Mouse (Mus musculus): ENCODE measurements around the gene Mtfr2. TPM values are rescaled to one million over a fixed set of nuclear protein-coding genes. Genes with fewer than 3 reads are reported as not detected.
A peak's percentile ranks its signal among the peaks of the same experiment; 100 is the strongest.

Mtfr2 gene
- polyA plus RNA-seq, 1 experiment from 2014 or later, result 2.4 TPM

GRCm38 (mm10) chr10:20380798-20381197 is 33.2 kb downstream of the Mtfr2 start:
- Histone ChIP-seq H3K9me3 (replicated peaks) (no peaks in the 10 kb centered on the region), H3K9ac (no peak overlapping the region)
- WGBS, result 75% methylated on average over 3 of the region's 3 CpGs

GRCm38 (mm10) chr10:20381352-20381751 is 33.8 kb downstream of the Mtfr2 start:
- no peaks in the 10 kb centered on the region for H3K27me3 ChIP-seq (replicated peaks)

More at GRCm38 (mm10) chr10:20380798-20381197, 33.2 kb downstream of the Mtfr2 start:
- ATAC-seq (ENCODE audit: insufficient number of reproducible peaks, low FRiP score), result no peak
- Histone ChIP-seq H3K4me3 (no peak overlapping the region), H3K27me3 (replicated peaks) (no peaks in the 10 kb centered on the region), H3K36me3 (no peaks in the 10 kb centered on the region), H3K4me2 (no peak overlapping the region), H3K4me1 (replicated peaks) (peaks cover 9% of the 10 kb centered on the region), H3K27ac (ENCODE audit: poor library complexity, severe bottlenecking) (no peak overlapping the region)

GRCm38 (mm10) chr10:20382807-20383419 is 35.3 kb downstream of the Mtfr2 start:
- no peak overlapping the region for H3K4me2 ChIP-seq
- no peaks in the 10 kb centered on the region for H3K36me3 ChIP-seq
- no peaks in the 10 kb centered on the region for H3K27me3 ChIP-seq (replicated peaks)
- H3K9ac ChIP-seq, result no peak overlapping the region
- peaks cover 9% of the 10 kb centered on the region for H3K4me1 ChIP-seq (replicated peaks)
- no peaks in the 10 kb centered on the region for H3K9me3 ChIP-seq (replicated peaks)
- ATAC-seq (ENCODE audit: insufficient number of reproducible peaks, low FRiP score), result no peak
- H3K4me3 ChIP-seq, result no peak overlapping the region
- no peak overlapping the region for H3K27ac ChIP-seq (ENCODE audit: poor library complexity, severe bottlenecking)
- 62% methylated on average over 6 of the region's 6 CpGs for whole genome bisulfite sequencing

More at GRCm38 (mm10) chr10:20381352-20381751, 33.8 kb downstream of the Mtfr2 start:
- no peak overlapping the region for H3K4me2 ChIP-seq
- no peaks in the 10 kb centered on the region for H3K9me3 ChIP-seq (replicated peaks)
- H3K27ac ChIP-seq (ENCODE audit: poor library complexity, severe bottlenecking), result no peak overlapping the region
- H3K4me1 ChIP-seq (replicated peaks), result peaks cover 9% of the 10 kb centered on the region
- no peak overlapping the region for H3K9ac ChIP-seq
- H3K4me3 ChIP-seq, result no peak overlapping the region
- no peaks in the 10 kb centered on the region for H3K36me3 ChIP-seq
- no peak for ATAC-seq (ENCODE audit: insufficient number of reproducible peaks, low FRiP score)
- 75% methylated on average over 3 of the region's 3 CpGs for WGBS

GRCm38 (mm10) chr10:20390568-20390967 is 43.0 kb downstream of the Mtfr2 start:
- Histone ChIP-seq H3K36me3 (no peaks in the 10 kb centered on the region), H3K4me3 (no peak overlapping the region), H3K4me1 (replicated peaks) (no peaks in the 10 kb centered on the region), H3K27ac (ENCODE audit: poor library complexity, severe bottlenecking) (no peak overlapping the region), H3K9ac (no peak overlapping the region), H3K9me3 (replicated peaks) (no peaks in the 10 kb centered on the region), H3K4me2 (no peak overlapping the region), H3K27me3 (replicated peaks) (no peaks in the 10 kb centered on the region)
- no peak for ATAC-seq (ENCODE audit: insufficient number of reproducible peaks, low FRiP score)
- 52% methylated on average over 3 of the region's 3 CpGs for WGBS

- H3K27me3 ChIP-seq (replicated peaks), result no peaks in the 10 kb centered on the region
- no peak overlapping the region for H3K27ac ChIP-seq (ENCODE audit: poor library complexity, severe bottlenecking)
- no peaks in the 10 kb centered on the region; the same call in 1 of the 2 replicates for H3K36me3 ChIP-seq
- peaks cover 11% of the 10 kb centered on the region for H3K4me1 ChIP-seq (replicated peaks)
- no peak overlapping the region for H3K4me2 ChIP-seq
- no peaks in the 10 kb centered on the region for H3K9me3 ChIP-seq (replicated peaks)
- WGBS, result 53% methylated on average over 5 of the region's 5 CpGs
- no peak overlapping the region for H3K9ac ChIP-seq
- H3K4me3 ChIP-seq, result no peak overlapping the region
- ATAC-seq (ENCODE audit: insufficient number of reproducible peaks, low FRiP score), result no peak
Observed at GRCm38 (mm10) chr10:20394815-20395214, 47.2 kb downstream of the Mtfr2 start.

- WGBS, result 82% methylated on average over 3 of the region's 3 CpGs
- Histone ChIP-seq H3K27ac (ENCODE audit: poor library complexity, severe bottlenecking) (no peak overlapping the region), H3K9ac (no peak overlapping the region), H3K4me3 (no peak overlapping the region), H3K36me3 (peaks cover 6% of the 10 kb centered on the region), H3K4me2 (no peak overlapping the region), H3K4me1 (replicated peaks) (peaks cover 11% of the 10 kb centered on the region), H3K9me3 (replicated peaks) (no peaks in the 10 kb centered on the region), H3K27me3 (replicated peaks) (no peaks in the 10 kb centered on the region)
- no peak for ATAC-seq (ENCODE audit: insufficient number of reproducible peaks, low FRiP score)
Observed at GRCm38 (mm10) chr10:20395778-20396177, 48.2 kb downstream of the Mtfr2 start.

- 40% methylated on average over 6 of the region's 6 CpGs for WGBS
- H3K4me2 ChIP-seq, result peak overlapping the region; percentile 21; the same call in 1 of the 2 replicates
Observed at GRCm38 (mm10) chr10:20398224-20398623, 50.7 kb downstream of the Mtfr2 start.

GRCm38 (mm10) chr10:20398641-20399390 is 51.2 kb downstream of the Mtfr2 start:
- Histone ChIP-seq H3K9me3 (replicated peaks) (no peaks in the 10 kb centered on the region), H3K36me3 (peaks cover 25% of the 10 kb centered on the region), H3K4me3 (no peak overlapping the region), H3K4me1 (replicated peaks) (peaks cover 11% of the 10 kb centered on the region), H3K4me2 (peak overlapping the region; percentile 21; the same call in 1 of the 2 replicates), H3K27me3 (replicated peaks) (no peaks in the 10 kb centered on the region), H3K9ac (no peak overlapping the region), H3K27ac (ENCODE audit: poor library complexity, severe bottlenecking) (no peak overlapping the region)
- WGBS, result 56% methylated on average over 12 of the region's 12 CpGs
- ATAC-seq (ENCODE audit: insufficient number of reproducible peaks, low FRiP score), result no peak

More at GRCm38 (mm10) chr10:20398224-20398623, 50.7 kb downstream of the Mtfr2 start:
- H3K9ac ChIP-seq, result no peak overlapping the region
- ATAC-seq (ENCODE audit: insufficient number of reproducible peaks, low FRiP score), result no peak
- peaks cover 22% of the 10 kb centered on the region for H3K36me3 ChIP-seq
- no peak overlapping the region for H3K27ac ChIP-seq (ENCODE audit: poor library complexity, severe bottlenecking)
- H3K4me1 ChIP-seq (replicated peaks), result peaks cover 11% of the 10 kb centered on the region
- H3K4me3 ChIP-seq, result no peak overlapping the region
- no peaks in the 10 kb centered on the region for H3K9me3 ChIP-seq (replicated peaks)
- H3K27me3 ChIP-seq (replicated peaks), result no peaks in the 10 kb centered on the region

- ATAC-seq (ENCODE audit: insufficient number of reproducible peaks, low FRiP score), result no peak
- H3K27me3 ChIP-seq (replicated peaks), result no peaks in the 10 kb centered on the region
- H3K9me3 ChIP-seq (replicated peaks), result no peaks in the 10 kb centered on the region
- WGBS, result 56% methylated on average over 15 of the region's 15 CpGs
- no peak overlapping the region for H3K4me3 ChIP-seq
- no peak overlapping the region; the same call in 1 of the 2 replicates for H3K4me2 ChIP-seq
- no peak overlapping the region for H3K9ac ChIP-seq
- H3K36me3 ChIP-seq, result peaks cover 37% of the 10 kb centered on the region
- H3K27ac ChIP-seq (ENCODE audit: poor library complexity, severe bottlenecking), result no peak overlapping the region
- H3K4me1 ChIP-seq (replicated peaks), result peaks cover 11% of the 10 kb centered on the region
Observed at GRCm38 (mm10) chr10:20400406-20400805, 52.8 kb downstream of the Mtfr2 start.

GRCm38 (mm10) chr10:20402941-20403340 is 55.4 kb downstream of the Mtfr2 start:
- Histone ChIP-seq H3K36me3 (peaks cover 48% of the 10 kb centered on the region), H3K4me3 (no peak overlapping the region), H3K9ac (no peak overlapping the region), H3K27me3 (replicated peaks) (no peaks in the 10 kb centered on the region), H3K27ac (ENCODE audit: poor library complexity, severe bottlenecking) (no peak overlapping the region), H3K9me3 (replicated peaks) (no peaks in the 10 kb centered on the region), H3K4me2 (no peak overlapping the region), H3K4me1 (replicated peaks) (peaks cover 11% of the 10 kb centered on the region)
- 80% methylated on average over 5 of the region's 5 CpGs for whole genome bisulfite sequencing
- no peak for ATAC-seq (ENCODE audit: insufficient number of reproducible peaks, low FRiP score)

- peaks cover 21% of the 10 kb centered on the region for H3K4me1 ChIP-seq (replicated peaks)
- H3K9me3 ChIP-seq (replicated peaks), result no peaks in the 10 kb centered on the region
- no peak overlapping the region for H3K4me2 ChIP-seq
- no peak overlapping the region for H3K27ac ChIP-seq (ENCODE audit: poor library complexity, severe bottlenecking)
- no peak overlapping the region for H3K4me3 ChIP-seq
- H3K9ac ChIP-seq, result no peak overlapping the region
- no peak for ATAC-seq (ENCODE audit: insufficient number of reproducible peaks, low FRiP score)
- no peaks in the 10 kb centered on the region for H3K27me3 ChIP-seq (replicated peaks)
- H3K36me3 ChIP-seq, result peaks cover 42% of the 10 kb centered on the region
- WGBS, result 83% methylated on average over 2 of the region's 2 CpGs
Observed at GRCm38 (mm10) chr10:20405471-20405870, 57.9 kb downstream of the Mtfr2 start.
